Mouse (Mus musculus) midbrain, embryonic 10.5 days (tissue): ENCODE measurements around the gene AY761185. TPM values are rescaled to one million over a fixed set of nuclear protein-coding genes. Genes with fewer than 3 reads are reported as not detected.
"Not testable (repeated sequence)": the region's sequence is repeated elsewhere in the genome, so short reads cannot be mapped to it uniquely, and the experiment has no call there.

ENCODE experiments used
- DNase-seq: peaks from one replicate; pipeline ENCODE4 v3.0.0-alpha.2; 2017; ENCODE audit warnings: low spot score
- H3K27ac ChIP-seq: fragments of 300-500 bp; sonication (generic); replicated peaks from 2 replicates; pipeline ENCODE4 v1.5.1; 2016; ENCODE audit warnings: mild to moderate bottlenecking
- H3K27me3 ChIP-seq: fragments of 300-500 bp; sonication (generic); 2 replicates; pipeline ENCODE4 v1.6.1; 2016; ENCODE audit warnings: low read depth, mild to moderate bottlenecking; ENCODE audit not compliant: poor library complexity, severe bottlenecking
- H3K36me3 ChIP-seq: fragments of 300-500 bp; sonication (generic); 2 replicates; pipeline ENCODE4 v1.6.1; 2016; ENCODE audit warnings: mild to moderate bottlenecking, moderate library complexity
- H3K4me1 ChIP-seq: fragments of 300-500 bp; sonication (generic); 2 replicates; pipeline ENCODE4 v1.6.1; 2016
- H3K4me3 ChIP-seq: fragments of 300-500 bp; sonication (generic); 2 replicates; pipeline ENCODE4 v1.5.1; 2016; ENCODE audit warnings: mild to moderate bottlenecking, moderate library complexity
- H3K9me3 ChIP-seq: fragments of 300-500 bp; sonication (generic); replicated peaks from 2 replicates; pipeline ENCODE4 v1.6.1; 2016; ENCODE audit warnings: mild to moderate bottlenecking
- WGBS: fragments of 180-500 bp; shearing (Covaris S2); methylation state at CpG from one replicate; pipeline ENCODE4 v1.1.7; 2016; 5-methylcytosine and 5-hydroxymethylcytosine counted together
- polyA plus RNA-seq: library from polyadenylated mRNA; unstranded; fragments of >200 nt; fragmentation: Nextera tagmentation; extraction: Ambion mirVana; gene quantifications from 2 replicates; pipeline ENCODE4 v1.2.1, GENCODE M21; 2016

Gene AY761185
- not detected in 2 replicates for polyA plus RNA-seq

GRCm38 (mm10) chr8:20944610-20945009 lies at the start of gene AY761185:
AY761185 (minus strand) TSS chr8:20944710.
- Histone ChIP-seq H3K27ac (no peak within 1 kb of the TSS), H3K27me3 (no peaks in the 10 kb centered on the region), H3K9me3 (peaks cover 58% of the 10 kb centered on the region), H3K36me3 (no peaks in the 10 kb centered on the region), H3K4me3 (no peak within 1 kb of the TSS), H3K4me1 (no peaks in the 10 kb centered on the region)
- no peak for DNase-seq
- 84% methylated on average over 3 of the region's 3 CpGs for WGBS

GRCm38 (mm10) chr8:20994042-20994441 lies 49.5 kb upstream of the AY761185 start:
- not testable (repeated sequence) for DNase-seq, H3K36me3 ChIP-seq, H3K27me3 ChIP-seq, H3K4me3 ChIP-seq, H3K27ac ChIP-seq, H3K4me1 ChIP-seq
- peaks cover 19% of the 10 kb centered on the region; the same call in 1 of the 2 replicates for H3K9me3 ChIP-seq

- WGBS = 45% methylated on average over 1 of the region's 1 CpGs
Observed at GRCm38 (mm10) chr8:20979846-20980245, 35.3 kb upstream of the AY761185 start.

GRCm38 (mm10) chr8:20964531-20964930 lies 20.0 kb upstream of the AY761185 start:
- Histone ChIP-seq H3K4me1 (no peaks in the 10 kb centered on the region), H3K27ac (no peak overlapping the region), H3K27me3 (no peaks in the 10 kb centered on the region), H3K9me3 (peaks cover 29% of the 10 kb centered on the region), H3K36me3 (no peaks in the 10 kb centered on the region), H3K4me3 (no peak overlapping the region)
- WGBS = 78% methylated on average over 2 of the region's 2 CpGs
- DNase-seq = no peak

More at GRCm38 (mm10) chr8:20979846-20980245, 35.3 kb upstream of the AY761185 start:
- Histone ChIP-seq H3K27me3 (no peaks in the 10 kb centered on the region), H3K27ac (no peak overlapping the region), H3K4me3 (no peak overlapping the region), H3K36me3 (no peaks in the 10 kb centered on the region), H3K4me1 (no peaks in the 10 kb centered on the region), H3K9me3 (peaks cover 41% of the 10 kb centered on the region)
- no peak for DNase-seq

DNA sequence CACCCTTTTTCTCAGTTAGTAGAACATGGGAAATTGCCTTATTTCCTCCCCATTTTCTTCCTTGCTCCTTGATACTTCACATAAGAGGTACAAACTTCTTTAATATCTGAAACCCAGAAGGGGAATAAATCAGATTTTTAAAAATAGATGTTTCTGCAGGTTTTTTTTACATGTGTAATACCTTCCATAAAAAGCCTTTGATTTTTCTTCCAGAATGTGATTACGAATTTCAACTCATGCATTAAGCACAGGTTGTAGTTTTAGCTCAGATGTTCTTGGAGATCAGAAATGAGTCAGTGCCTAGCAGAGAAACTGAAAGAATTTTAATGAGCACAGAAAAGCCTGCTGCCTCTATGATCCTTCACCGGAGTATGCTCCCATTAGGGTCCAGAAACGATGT lies 22.5 kb downstream of the AY761185 start, which contains the start of gene Gm6040:
Gene Gm6040 (minus strand): TSS at position 101 of the 400 bp plus-strand sequence.
- Histone ChIP-seq H3K27ac (no peak within 1 kb of the TSS), H3K36me3 (no peaks in the 10 kb centered on the region), H3K27me3 (no peaks in the 10 kb centered on the region), H3K9me3 (peaks cover 51% of the 10 kb centered on the region), H3K4me1 (no peaks in the 10 kb centered on the region), H3K4me3 (no peak within 1 kb of the TSS)
- 80% methylated on average over 3 of the region's 3 CpGs for WGBS
- DNase-seq = no peak

DNA sequence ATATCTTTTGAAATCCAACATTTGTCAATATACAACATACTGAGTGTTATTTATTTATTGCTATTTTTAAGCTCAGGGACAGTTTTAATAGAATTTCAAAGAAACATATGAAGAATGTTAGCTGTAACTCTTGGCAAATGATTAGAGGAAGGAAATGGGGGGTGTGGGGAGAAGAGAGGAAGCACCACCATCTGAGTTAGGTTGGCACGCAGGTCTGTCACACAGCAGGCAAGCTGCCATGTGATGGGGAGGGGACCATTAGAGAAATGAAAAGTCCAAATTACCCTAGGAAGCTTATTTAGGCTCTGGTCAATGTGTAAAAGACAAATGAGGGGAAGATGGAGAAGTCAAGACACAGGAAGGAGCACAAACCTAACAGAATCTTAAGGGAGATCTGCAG lies 32.2 kb downstream of the AY761185 start:
- no peak overlapping the region for H3K27ac ChIP-seq
- WGBS = 79% methylated on average over 1 of the region's 1 CpGs
- no peaks in the 10 kb centered on the region for H3K36me3 ChIP-seq
- H3K4me3 ChIP-seq = no peak overlapping the region
- H3K4me1 ChIP-seq = no peaks in the 10 kb centered on the region
- DNase-seq = no peak
- peaks cover 39% of the 10 kb centered on the region for H3K9me3 ChIP-seq
- no peaks in the 10 kb centered on the region for H3K27me3 ChIP-seq

DNA sequence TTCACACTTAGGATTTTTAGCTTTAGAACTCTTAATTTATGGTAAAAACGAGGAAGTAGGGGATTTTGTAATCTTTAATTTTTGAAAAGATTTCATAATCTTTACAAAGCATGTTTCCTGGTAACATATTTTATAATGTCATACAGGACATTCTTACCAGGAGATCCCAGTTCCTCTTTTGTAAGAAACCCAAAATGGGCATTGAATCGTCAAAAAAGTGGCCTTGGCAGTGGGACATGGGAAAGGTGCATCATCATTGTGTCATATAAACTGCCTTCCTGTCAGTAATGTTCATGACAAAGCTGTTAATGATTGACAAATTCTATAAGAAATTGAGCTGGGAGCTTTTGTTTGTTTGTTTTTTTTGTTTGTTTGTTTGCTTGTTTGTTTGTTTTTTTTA lies 36.3 kb downstream of the AY761185 start:
- H3K36me3 ChIP-seq = no peaks in the 10 kb centered on the region
- DNase-seq = no peak
- H3K27me3 ChIP-seq = no peaks in the 10 kb centered on the region
- H3K9me3 ChIP-seq = peaks cover 45% of the 10 kb centered on the region
- WGBS = 72% methylated on average over 2 of the region's 2 CpGs
- no peaks in the 10 kb centered on the region for H3K4me1 ChIP-seq
- H3K4me3 ChIP-seq = no peak overlapping the region
- H3K27ac ChIP-seq = no peak overlapping the region

- no peaks in the 10 kb centered on the region for H3K27me3 ChIP-seq
- H3K9me3 ChIP-seq = peaks cover 42% of the 10 kb centered on the region
- WGBS = 87% methylated on average over 2 of the region's 2 CpGs
- no peaks in the 10 kb centered on the region for H3K36me3 ChIP-seq
- H3K4me3 ChIP-seq = no peak overlapping the region
- no peaks in the 10 kb centered on the region for H3K4me1 ChIP-seq
- DNase-seq = no peak
- H3K27ac ChIP-seq = no peak overlapping the region
Observed at GRCm38 (mm10) chr8:20907119-20907518, 37.4 kb downstream of the AY761185 start.

GRCm38 (mm10) chr8:20902527-20902926 lies 42.0 kb downstream of the AY761185 start, which contains the start of gene Gm15056:
Gm15056 (minus strand) TSS chr8:20902627.
- 57% methylated on average over 2 of the region's 2 CpGs for WGBS
- H3K36me3 ChIP-seq = no peaks in the 10 kb centered on the region
- DNase-seq = no peak
- no peaks in the 10 kb centered on the region for H3K4me1 ChIP-seq
- H3K4me3 ChIP-seq = no peak within 1 kb of the TSS
- H3K27me3 ChIP-seq = no peaks in the 10 kb centered on the region
- no peak within 1 kb of the TSS for H3K27ac ChIP-seq
- H3K9me3 ChIP-seq = peaks cover 65% of the 10 kb centered on the region

Other genes with a start within 250 kb of the AY761185 start
- not detected in 2 replicates for gene Defb33, start 52.0 kb downstream of the AY761185 start, polyA plus RNA-seq
- gene Gm15056, start 42.1 kb downstream of the AY761185 start, polyA plus RNA-seq = not detected in 2 replicates
- gene Gm6040, start 22.6 kb downstream of the AY761185 start, polyA plus RNA-seq = not detected in 2 replicates
- gene Defa21, start 80.8 kb upstream of the AY761185 start, polyA plus RNA-seq = not detected in 2 replicates
- not detected in 2 replicates for gene Defa23, start 110.3 kb upstream of the AY761185 start, polyA plus RNA-seq
- not detected in 2 replicates for gene Defa35, start 120.3 kb upstream of the AY761185 start, polyA plus RNA-seq
- not detected in 2 replicates for gene Defa25, start 139.7 kb upstream of the AY761185 start, polyA plus RNA-seq
- gene Gm14851, start 151.3 kb upstream of the AY761185 start, polyA plus RNA-seq = not detected in 2 replicates
- not detected in 2 replicates for gene Defa30, start 189.9 kb upstream of the AY761185 start, polyA plus RNA-seq
- not detected in 2 replicates for gene Defa22, start 217.6 kb upstream of the AY761185 start, polyA plus RNA-seq
- gene Defa31, start 246.9 kb upstream of the AY761185 start, polyA plus RNA-seq = not detected in 2 replicates